Mouse (Mus musculus): ENCODE results near the gene Slx1b. TPM values are rescaled to one million over a fixed set of nuclear protein-coding genes. Genes with fewer than 3 reads are reported as not detected.

Gene Slx1b
- polyA plus RNA-seq, 1 experiment: 23.4 TPM

GRCm38 (mm10) chr7:126681221-126681620, 14.4 kb downstream of the Slx1b start:
- H3K4me1 ChIP-seq (ENCODE audit: control insufficient read depth, insufficient read depth, low read length): peaks cover 15% of the 10 kb centered on the region
- no peak overlapping the region for H3K4me3 ChIP-seq (replicated peaks; ENCODE audit: extremely low read depth, low read depth, low read length)
- TF ChIP-seq POLR2A (IDR thresholded peaks at IDR 0.05; ENCODE audit: borderline replicate concordance, extremely low read depth, low read depth, low read length): no peak
- TF ChIP-seq CTCF (IDR thresholded peaks at IDR 0.05; ENCODE audit: insufficient read depth, low read length): no peak
- no peak for DNase-seq
- WGBS: 73% methylated on average over 5 of the region's 5 CpGs

- no peak overlapping the region for H3K4me3 ChIP-seq (replicated peaks; ENCODE audit: extremely low read depth, low read depth, low read length)
- peaks cover 22% of the 10 kb centered on the region for H3K4me1 ChIP-seq (ENCODE audit: control insufficient read depth, insufficient read depth, low read length)
- TF ChIP-seq CTCF (IDR thresholded peaks at IDR 0.05; ENCODE audit: insufficient read depth, low read length): no peak
- 88% methylated on average over 5 of the region's 5 CpGs for WGBS
- DNase-seq: no peak
These were observed 15.9 kb downstream of the Slx1b start for GRCm38 (mm10) chr7:126679683-126680082.

DNA sequence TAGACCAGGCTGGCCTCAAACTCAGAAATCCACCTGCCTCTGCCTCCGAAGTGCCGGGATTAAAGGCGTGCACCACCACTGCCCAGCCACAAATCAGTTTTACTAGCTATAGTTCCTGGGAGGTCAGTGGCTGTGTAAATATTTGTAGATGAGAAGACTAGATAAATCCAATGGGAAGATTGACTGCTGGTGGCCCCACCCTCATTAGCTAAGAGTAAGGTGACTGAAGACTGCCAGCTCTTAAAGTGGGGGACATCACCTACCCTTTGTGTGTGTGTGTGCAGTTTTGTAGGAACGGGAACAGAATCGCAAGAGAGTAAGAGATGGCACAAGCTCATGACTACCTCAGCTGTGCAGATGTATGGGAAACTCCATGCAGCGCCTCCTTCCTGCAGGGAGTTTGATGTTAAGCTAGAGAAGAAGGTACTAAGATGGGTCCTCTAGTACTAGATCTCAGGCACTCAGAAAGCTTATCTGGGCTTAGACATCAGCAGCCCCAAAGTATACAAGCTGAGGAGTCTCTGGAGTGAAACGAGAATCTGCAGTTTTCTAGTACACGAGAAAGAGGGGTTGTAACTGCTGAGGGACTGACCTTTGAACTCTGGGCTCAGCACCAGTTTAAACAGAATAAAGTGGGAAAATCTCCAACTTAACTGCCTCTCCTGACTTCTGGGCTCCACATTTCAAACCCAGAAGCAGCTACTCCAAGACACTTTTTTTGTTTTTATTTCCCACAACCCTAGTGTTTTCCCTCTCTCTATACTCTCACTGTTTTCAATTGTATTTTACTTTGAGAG, 16.8 kb downstream of the Slx1b start:
- Histone ChIP-seq H3K4me1 (ENCODE audit: control insufficient read depth, insufficient read depth, low read length) (peaks cover 26% of the 10 kb centered on the region), H3K4me3 (replicated peaks; ENCODE audit: extremely low read depth, low read depth, low read length) (no peak overlapping the region)
- no peak for TF ChIP-seq POLR2A (IDR thresholded peaks at IDR 0.05; ENCODE audit: borderline replicate concordance, extremely low read depth, low read depth, low read length)
- no peak for TF ChIP-seq CTCF (IDR thresholded peaks at IDR 0.05; ENCODE audit: insufficient read depth, low read length)
- WGBS: 58% methylated on average over 8 of the region's 8 CpGs
- no peak for DNase-seq

DNA sequence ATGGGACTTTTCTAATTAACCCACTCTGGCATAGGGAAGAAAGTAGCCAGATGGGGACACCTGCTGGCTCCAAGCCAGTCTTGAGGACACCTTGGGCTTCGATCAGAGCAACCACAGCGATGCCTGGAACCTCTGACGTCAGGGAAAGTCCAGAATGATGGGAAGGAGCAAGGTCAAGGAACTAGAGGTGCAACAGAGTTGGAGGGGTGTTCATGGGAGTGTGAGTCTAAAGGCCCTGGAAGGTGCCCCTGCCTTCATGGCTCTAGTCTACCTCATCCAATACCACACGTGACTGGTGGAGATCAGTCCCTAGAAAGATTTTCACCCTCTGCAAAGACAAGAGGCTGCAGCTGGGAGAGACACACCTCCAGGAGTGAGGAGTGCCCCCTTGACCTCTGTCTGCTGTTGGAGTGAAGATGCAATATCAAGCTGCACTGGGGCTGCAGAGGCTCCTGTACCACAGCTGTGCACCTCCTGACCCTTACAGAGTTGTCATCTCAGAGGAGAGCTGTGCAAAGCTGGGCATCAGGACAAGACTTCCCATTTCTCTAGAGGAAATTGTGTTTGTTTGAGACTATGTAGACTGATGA, 18.9 kb downstream of the Slx1b start:
- TF ChIP-seq CTCF (IDR thresholded peaks at IDR 0.05; ENCODE audit: insufficient read depth, low read length): no peak
- no peak for TF ChIP-seq POLR2A (IDR thresholded peaks at IDR 0.05; ENCODE audit: borderline replicate concordance, extremely low read depth, low read depth, low read length)
- WGBS: 35% methylated on average over 4 of the region's 4 CpGs
- no peak for DNase-seq
- Histone ChIP-seq H3K4me1 (ENCODE audit: control insufficient read depth, insufficient read depth, low read length) (peaks cover 26% of the 10 kb centered on the region), H3K4me3 (replicated peaks; ENCODE audit: extremely low read depth, low read depth, low read length) (no peak overlapping the region)

GRCm38 (mm10) chr7:126676207-126676606, 19.4 kb downstream of the Slx1b start, which contains the start of gene Sult1a1:
Gene Sult1a1 (minus strand): TSS chr7:126676432.
- TF ChIP-seq CTCF (IDR thresholded peaks at IDR 0.05; ENCODE audit: insufficient read depth, low read length) (no peak), POLR2A (IDR thresholded peaks at IDR 0.05; ENCODE audit: borderline replicate concordance, extremely low read depth, low read depth, low read length) (peak; percentile 87; the same call in 1 of the 2 replicates)
- 4% methylated on average over 1 of the region's 1 CpGs for WGBS

DNA sequence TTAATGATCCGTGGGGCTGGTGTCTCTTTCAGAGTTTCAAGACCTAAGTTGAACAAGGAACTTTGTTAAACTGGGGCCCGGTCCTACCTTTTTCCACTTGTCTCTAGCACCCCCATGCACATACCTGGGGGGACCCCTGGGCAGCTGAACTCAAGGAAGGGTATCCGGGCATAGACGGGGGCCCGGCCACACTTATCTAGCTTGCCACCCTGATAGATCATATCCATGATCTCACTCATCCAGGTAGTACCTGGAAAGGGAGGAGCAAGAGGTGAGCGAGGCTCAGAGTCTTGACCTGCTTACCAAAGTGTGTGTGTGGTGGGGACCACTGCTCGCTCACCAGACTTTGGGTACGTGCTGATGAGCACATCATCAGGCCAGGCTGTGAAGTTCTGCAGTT, 20.5 kb downstream of the Slx1b start:
- 97% methylated on average over 8 of the region's 8 CpGs for WGBS
- Histone ChIP-seq H3K4me1 (ENCODE audit: control insufficient read depth, insufficient read depth, low read length) (peaks cover 28% of the 10 kb centered on the region), H3K4me3 (replicated peaks; ENCODE audit: extremely low read depth, low read depth, low read length) (peak overlapping the region; percentile 77)
- TF ChIP-seq POLR2A (IDR thresholded peaks at IDR 0.05; ENCODE audit: borderline replicate concordance, extremely low read depth, low read depth, low read length): no peak
- TF ChIP-seq CTCF (IDR thresholded peaks at IDR 0.05; ENCODE audit: insufficient read depth, low read length): no peak
- no peak for DNase-seq

More at GRCm38 (mm10) chr7:126676207-126676606, 19.4 kb downstream of the Slx1b start, which contains the start of gene Sult1a1:
- peak; percentile 67 for DNase-seq
- Histone ChIP-seq H3K4me3 (replicated peaks; ENCODE audit: extremely low read depth, low read depth, low read length) (peak within 1 kb of the TSS; percentile 77), H3K4me1 (ENCODE audit: control insufficient read depth, insufficient read depth, low read length) (peaks cover 26% of the 10 kb centered on the region)

DNA sequence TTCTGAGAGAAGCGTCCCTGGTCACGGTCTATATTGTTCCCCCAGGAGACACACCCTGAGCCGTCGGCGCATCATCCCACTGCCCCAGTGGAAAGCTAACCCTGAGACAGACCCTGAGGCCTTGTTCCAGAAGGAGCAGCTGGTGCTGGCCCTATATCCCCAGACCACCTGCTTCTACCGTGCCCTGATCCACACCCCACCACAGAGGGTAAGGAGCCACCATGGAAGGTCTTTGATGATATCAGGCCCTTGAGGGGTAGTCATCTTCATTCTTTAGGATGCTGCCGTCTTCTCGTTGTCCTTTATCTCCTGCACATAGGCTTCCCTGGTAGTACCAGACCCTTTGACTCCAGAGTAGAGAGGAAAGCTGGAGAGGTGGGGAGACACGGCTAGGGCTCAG, 23.5 kb downstream of the Slx1b start:
- peaks cover 28% of the 10 kb centered on the region for H3K4me1 ChIP-seq (ENCODE audit: control insufficient read depth, insufficient read depth, low read length)
- H3K4me3 ChIP-seq (replicated peaks; ENCODE audit: extremely low read depth, low read depth, low read length): no peak overlapping the region
- DNase-seq: no peak
- no peak for TF ChIP-seq CTCF (IDR thresholded peaks at IDR 0.05; ENCODE audit: insufficient read depth, low read length)
- TF ChIP-seq POLR2A (IDR thresholded peaks at IDR 0.05; ENCODE audit: borderline replicate concordance, extremely low read depth, low read depth, low read length): no peak
- WGBS: 92% methylated on average over 9 of the region's 9 CpGs

- no peak for DNase-seq
- peaks cover 16% of the 10 kb centered on the region for H3K4me1 ChIP-seq (ENCODE audit: control insufficient read depth, insufficient read depth, low read length)
- WGBS: 73% methylated on average over 3 of the region's 3 CpGs
- H3K4me3 ChIP-seq (replicated peaks; ENCODE audit: extremely low read depth, low read depth, low read length): no peak overlapping the region
- no peak for TF ChIP-seq POLR2A (IDR thresholded peaks at IDR 0.05; ENCODE audit: borderline replicate concordance, extremely low read depth, low read depth, low read length)
- TF ChIP-seq CTCF (IDR thresholded peaks at IDR 0.05; ENCODE audit: insufficient read depth, low read length): no peak
These were observed 25.4 kb downstream of the Slx1b start for GRCm38 (mm10) chr7:126670152-126670551.

GRCm38 (mm10) chr7:126668452-126668851, 27.1 kb downstream of the Slx1b start:
- 49% methylated on average over 5 of the region's 5 CpGs for WGBS
- peaks cover 13% of the 10 kb centered on the region for H3K4me1 ChIP-seq (ENCODE audit: control insufficient read depth, insufficient read depth, low read length)
- TF ChIP-seq POLR2A (IDR thresholded peaks at IDR 0.05; ENCODE audit: borderline replicate concordance, extremely low read depth, low read depth, low read length) (no peak), CTCF (IDR thresholded peaks at IDR 0.05; ENCODE audit: insufficient read depth, low read length) (no peak)
- DNase-seq: no peak
- H3K4me3 ChIP-seq (replicated peaks; ENCODE audit: extremely low read depth, low read depth, low read length): no peak overlapping the region

All from lung, adult 2 months (tissue).